Mouse (Mus musculus): ENCODE measurements around the gene Atrn. TPM values are rescaled to one million over a fixed set of nuclear protein-coding genes. Genes with fewer than 3 reads are reported as not detected.

The Atrn gene
- polyA plus RNA-seq, 1 experiment = 5.5 TPM

DNA sequence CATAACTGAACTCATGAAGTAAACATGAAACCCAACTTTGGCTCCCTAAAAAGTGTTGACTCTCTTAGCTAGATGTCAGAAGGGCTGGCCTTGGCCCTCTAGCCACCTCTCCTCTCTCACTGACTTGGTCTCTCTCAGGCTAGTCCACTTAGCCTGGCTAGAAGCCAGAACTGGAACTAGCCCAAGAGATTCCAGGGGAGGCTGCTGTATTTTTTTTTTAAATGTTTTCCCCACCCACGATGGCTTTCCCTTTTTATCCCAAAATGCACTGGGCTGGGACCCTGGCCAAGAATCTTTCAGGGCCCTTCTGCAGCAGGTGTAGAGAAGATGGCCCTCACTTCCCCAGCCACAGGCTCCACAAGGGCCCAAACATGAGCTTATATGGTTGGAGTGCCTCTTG lies 153.1 kb downstream of the Atrn start:
- H3K4me1 ChIP-seq (ENCODE audit: control insufficient read depth, insufficient read depth, low read length) = peaks cover 11% of the 10 kb centered on the region
- no peak overlapping the region for H3K27ac ChIP-seq (ENCODE audit: control insufficient read depth, insufficient read depth, low read depth, low read length)
- H3K36me3 ChIP-seq (ENCODE audit: control insufficient read depth, insufficient read depth, low read length) = no peaks in the 10 kb centered on the region
- TF ChIP-seq CTCF (IDR thresholded peaks at IDR 0.05; ENCODE audit: control insufficient read depth, insufficient read depth, insufficient replicate concordance, low read depth, low read length) (no peak), POLR2A (IDR thresholded peaks at IDR 0.05; ENCODE audit: control insufficient read depth, low read depth, low read length) (no peak)
- no peak overlapping the region for H3K4me3 ChIP-seq (ENCODE audit: control insufficient read depth, low read depth, low read length)
- H3K27me3 ChIP-seq (ENCODE audit: control insufficient read depth, insufficient read depth, low read length) = no peaks in the 10 kb centered on the region

GRCm38 (mm10) chr2:131059781-131060540 lies 153.7 kb downstream of the Atrn start:
- Histone ChIP-seq H3K4me1 (ENCODE audit: control insufficient read depth, insufficient read depth, low read length) (peaks cover 11% of the 10 kb centered on the region), H3K4me3 (ENCODE audit: control insufficient read depth, low read depth, low read length) (no peak overlapping the region), H3K27me3 (ENCODE audit: control insufficient read depth, insufficient read depth, low read length) (no peaks in the 10 kb centered on the region), H3K36me3 (ENCODE audit: control insufficient read depth, insufficient read depth, low read length) (no peaks in the 10 kb centered on the region), H3K27ac (ENCODE audit: control insufficient read depth, insufficient read depth, low read depth, low read length) (no peak overlapping the region)
- TF ChIP-seq POLR2A (IDR thresholded peaks at IDR 0.05; ENCODE audit: control insufficient read depth, low read depth, low read length) = no peak
- TF ChIP-seq CTCF (IDR thresholded peaks at IDR 0.05; ENCODE audit: control insufficient read depth, insufficient read depth, insufficient replicate concordance, low read depth, low read length) = no peak

DNA sequence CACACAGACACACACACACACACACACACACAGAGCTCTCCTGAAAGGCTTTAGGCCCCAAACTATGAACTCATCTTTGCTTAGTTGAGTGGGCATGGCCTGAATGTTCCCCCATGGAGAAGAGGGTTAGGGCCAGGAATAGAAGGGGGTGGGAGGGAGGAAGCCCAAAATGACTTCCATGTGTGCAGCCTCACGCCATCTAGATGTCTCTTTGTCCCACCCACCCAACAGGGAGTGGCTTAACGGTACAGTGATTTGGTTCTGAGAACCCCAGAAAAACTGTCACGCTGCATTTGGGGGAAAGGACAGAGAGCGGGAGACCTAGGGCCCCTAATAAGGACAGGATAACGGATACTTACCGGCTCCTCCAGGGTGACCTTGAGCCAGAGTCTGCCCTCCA lies 154.5 kb downstream of the Atrn start:
- Histone ChIP-seq H3K4me3 (ENCODE audit: control insufficient read depth, low read depth, low read length) (no peak overlapping the region), H3K27ac (ENCODE audit: control insufficient read depth, insufficient read depth, low read depth, low read length) (no peak overlapping the region), H3K36me3 (ENCODE audit: control insufficient read depth, insufficient read depth, low read length) (no peaks in the 10 kb centered on the region), H3K27me3 (ENCODE audit: control insufficient read depth, insufficient read depth, low read length) (no peaks in the 10 kb centered on the region), H3K4me1 (ENCODE audit: control insufficient read depth, insufficient read depth, low read length) (peaks cover 7% of the 10 kb centered on the region)
- TF ChIP-seq POLR2A (IDR thresholded peaks at IDR 0.05; ENCODE audit: control insufficient read depth, low read depth, low read length) = no peak
- no peak for TF ChIP-seq CTCF (IDR thresholded peaks at IDR 0.05; ENCODE audit: control insufficient read depth, insufficient read depth, insufficient replicate concordance, low read depth, low read length)

GRCm38 (mm10) chr2:131061607-131062006 lies 155.3 kb downstream of the Atrn start:
- no peaks in the 10 kb centered on the region for H3K27me3 ChIP-seq (ENCODE audit: control insufficient read depth, insufficient read depth, low read length)
- no peak overlapping the region for H3K27ac ChIP-seq (ENCODE audit: control insufficient read depth, insufficient read depth, low read depth, low read length)
- peaks cover 5% of the 10 kb centered on the region; the same call in 1 of the 2 replicates for H3K4me1 ChIP-seq (ENCODE audit: control insufficient read depth, insufficient read depth, low read length)
- TF ChIP-seq POLR2A (IDR thresholded peaks at IDR 0.05; ENCODE audit: control insufficient read depth, low read depth, low read length) (no peak), CTCF (IDR thresholded peaks at IDR 0.05; ENCODE audit: control insufficient read depth, insufficient read depth, insufficient replicate concordance, low read depth, low read length) (no peak)
- H3K4me3 ChIP-seq (ENCODE audit: control insufficient read depth, low read depth, low read length) = no peak overlapping the region
- no peaks in the 10 kb centered on the region for H3K36me3 ChIP-seq (ENCODE audit: control insufficient read depth, insufficient read depth, low read length)

- TF ChIP-seq POLR2A (IDR thresholded peaks at IDR 0.05; ENCODE audit: control insufficient read depth, low read depth, low read length) (no peak), CTCF (IDR thresholded peaks at IDR 0.05; ENCODE audit: control insufficient read depth, insufficient read depth, insufficient replicate concordance, low read depth, low read length) (no peak)
- H3K27me3 ChIP-seq (ENCODE audit: control insufficient read depth, insufficient read depth, low read length) = no peaks in the 10 kb centered on the region
- H3K4me3 ChIP-seq (ENCODE audit: control insufficient read depth, low read depth, low read length) = no peak within 1 kb of the TSS
- no peaks in the 10 kb centered on the region for H3K36me3 ChIP-seq (ENCODE audit: control insufficient read depth, insufficient read depth, low read length)
- H3K4me1 ChIP-seq (ENCODE audit: control insufficient read depth, insufficient read depth, low read length) = peaks cover 5% of the 10 kb centered on the region; the same call in 1 of the 2 replicates
- no peak within 1 kb of the TSS for H3K27ac ChIP-seq (ENCODE audit: control insufficient read depth, insufficient read depth, low read depth, low read length)
Measured at GRCm38 (mm10) chr2:131063404-131063864, 157.1 kb downstream of the Atrn start, which contains the start of gene Adam33. Gene Adam33, minus strand, starts transcription at chr2:131063814.

GRCm38 (mm10) chr2:131066342-131066741 lies 160.0 kb downstream of the Atrn start:
- Histone ChIP-seq H3K27me3 (ENCODE audit: control insufficient read depth, insufficient read depth, low read length) (no peaks in the 10 kb centered on the region), H3K4me1 (ENCODE audit: control insufficient read depth, insufficient read depth, low read length) (peaks cover 5% of the 10 kb centered on the region; the same call in 1 of the 2 replicates), H3K36me3 (ENCODE audit: control insufficient read depth, insufficient read depth, low read length) (no peaks in the 10 kb centered on the region), H3K4me3 (ENCODE audit: control insufficient read depth, low read depth, low read length) (no peak overlapping the region), H3K27ac (ENCODE audit: control insufficient read depth, insufficient read depth, low read depth, low read length) (no peak overlapping the region)
- TF ChIP-seq CTCF (IDR thresholded peaks at IDR 0.05; ENCODE audit: control insufficient read depth, insufficient read depth, insufficient replicate concordance, low read depth, low read length) (no peak), POLR2A (IDR thresholded peaks at IDR 0.05; ENCODE audit: control insufficient read depth, low read depth, low read length) (no peak)

GRCm38 (mm10) chr2:131067481-131067880 lies 161.2 kb downstream of the Atrn start:
- no peak for TF ChIP-seq CTCF (IDR thresholded peaks at IDR 0.05; ENCODE audit: control insufficient read depth, insufficient read depth, insufficient replicate concordance, low read depth, low read length)
- no peak for TF ChIP-seq POLR2A (IDR thresholded peaks at IDR 0.05; ENCODE audit: control insufficient read depth, low read depth, low read length)
- Histone ChIP-seq H3K27me3 (ENCODE audit: control insufficient read depth, insufficient read depth, low read length) (no peaks in the 10 kb centered on the region), H3K4me3 (ENCODE audit: control insufficient read depth, low read depth, low read length) (no peak overlapping the region), H3K4me1 (ENCODE audit: control insufficient read depth, insufficient read depth, low read length) (peaks cover 5% of the 10 kb centered on the region; the same call in 1 of the 2 replicates), H3K36me3 (ENCODE audit: control insufficient read depth, insufficient read depth, low read length) (no peaks in the 10 kb centered on the region), H3K27ac (ENCODE audit: control insufficient read depth, insufficient read depth, low read depth, low read length) (no peak overlapping the region)
